ENCODE assay signal across 8 mouse cellular contexts in genomic region chr3:54154844-54155638, GRCm38 (mm10). TPM values are rescaled to one million over a fixed set of nuclear protein-coding genes. Genes with fewer than 3 reads are reported as not detected.
A peak's percentile ranks its signal among the peaks of the same experiment; 100 is the strongest.
DNase-seq lines count a peak whose midpoint lies in the region; ATAC-seq and TF ChIP-seq lines count a peak whose summit lies in the region.
"Had no signal": no experiment of that assay in that cellular context is flagged by ENCODE, and none has a peak within 500 bp of the region (broad histone marks: within the 10 kb centered on the region; RNA-seq: fewer than 3 reads in every experiment).

No protein-coding gene starts in this region.

- no peak overlapping the region for H3K27ac ChIP-seq in lung, postnatal 0 days (ENCODE audit: low read length)
- H3K27ac ChIP-seq in embryonic facial prominence, embryonic 14.5 days (replicated peaks; ENCODE audit: low read depth, low read length), result no peak overlapping the region
- H3K27ac ChIP-seq in hindbrain, embryonic 11.5 days (ENCODE audit: low read depth, low read length), result no peak overlapping the region
- no peak overlapping the region for H3K27ac ChIP-seq in limb, embryonic 14.5 days (replicated peaks; ENCODE audit: low read depth, low read length)

- no peak overlapping the region for H3K9ac ChIP-seq in lung, postnatal 0 days (replicated peaks; ENCODE audit: low read depth)
- 0 out of 2 replicates have a peak overlapping the region, but pooled peaks have one; percentile 47 for H3K9ac ChIP-seq in embryonic facial prominence, embryonic 14.5 days (ENCODE audit: low read depth, low read length)
- no peak overlapping the region; the same call in 1 of the 2 replicates for H3K9ac ChIP-seq in hindbrain, embryonic 11.5 days (ENCODE audit: low read depth, low read length)
- H3K9ac ChIP-seq in limb, embryonic 14.5 days (ENCODE audit: low read depth, low read length, severe bottlenecking), result no peak overlapping the region

- peak; percentile 31 for DNase-seq in lung, postnatal 0 days (ENCODE audit: low spot score)
- no peak for DNase-seq in lung, postnatal 4 days
- peak; percentile 62 for DNase-seq in embryonic facial prominence, embryonic 14.5 days (ENCODE audit: low spot score)
- peak; percentile 71 for DNase-seq in hindbrain, embryonic 11.5 days (ENCODE audit: low spot score)
- peak; percentile 53 for DNase-seq in limb, embryonic 14.5 days (ENCODE audit: low spot score)
- DNase-seq in right cerebral cortex, postnatal 10 days (ENCODE audit: low spot score in 2 of 2), result peak; percentile 74
- no peak for DNase-seq in thymus, postnatal 10 days (ENCODE audit: low spot score in 2 of 2)

- TF ChIP-seq POLR2A in limb, embryonic 14.5 days (IDR thresholded peaks at IDR 0.05; ENCODE audit: borderline replicate concordance, extremely low read depth, insufficient read depth, insufficient read length), result no peak

- H3K4me2 ChIP-seq in lung, postnatal 0 days (replicated peaks; ENCODE audit: low read depth, low read length), result 0 out of 2 replicates have a peak overlapping the region, but pooled peaks have one; percentile 14
- H3K4me2 ChIP-seq in embryonic facial prominence, embryonic 14.5 days (ENCODE audit: low read depth, low read length), result peak overlapping the region; percentile 94
- peak overlapping the region; percentile 97 for H3K4me2 ChIP-seq in hindbrain, embryonic 11.5 days (replicated peaks; ENCODE audit: low read depth, low read length)
- peak overlapping the region; percentile 97 for H3K4me2 ChIP-seq in limb, embryonic 14.5 days (replicated peaks; ENCODE audit: low read depth, low read length, severe bottlenecking)

- WGBS in lung, postnatal 0 days, result 4% methylated on average over 16 of the region's 16 CpGs
- 4% methylated on average over 16 of the region's 16 CpGs for WGBS in embryonic facial prominence, embryonic 14.5 days
- 6% methylated on average over 16 of the region's 16 CpGs for WGBS in hindbrain, embryonic 11.5 days
- 6% methylated on average over 15 of the region's 16 CpGs for WGBS in limb, embryonic 14.5 days

- TF ChIP-seq EP300 in lung, postnatal 0 days (IDR thresholded peaks at IDR 0.05), result no peak

- H3K4me3 ChIP-seq in lung, postnatal 0 days (ENCODE audit: low read depth, low read length), result no peak overlapping the region
- peak overlapping the region; percentile 52 for H3K4me3 ChIP-seq in embryonic facial prominence, embryonic 14.5 days (ENCODE audit: low read depth, low read length)
- peak overlapping the region; percentile 45 for H3K4me3 ChIP-seq in hindbrain, embryonic 11.5 days (ENCODE audit: low read depth, low read length)
- peak overlapping the region; percentile 51 for H3K4me3 ChIP-seq in limb, embryonic 14.5 days (replicated peaks; ENCODE audit: low read length)
- H3K4me3 ChIP-seq: myocyte had no signal

- H3K27me3 ChIP-seq in lung, postnatal 0 days (replicated peaks; ENCODE audit: insufficient read depth, low read length), result peaks cover 15% of the 10 kb centered on the region
- peaks cover 29% of the 10 kb centered on the region for H3K27me3 ChIP-seq in embryonic facial prominence, embryonic 14.5 days (replicated peaks; ENCODE audit: control insufficient read depth, insufficient read depth, low read length)
- peaks cover 12% of the 10 kb centered on the region; the same call in 1 of the 2 replicates for H3K27me3 ChIP-seq in hindbrain, embryonic 11.5 days (ENCODE audit: control insufficient read depth, insufficient read depth, low read length)
- peaks cover 31% of the 10 kb centered on the region for H3K27me3 ChIP-seq in limb, embryonic 14.5 days (ENCODE audit: control insufficient read depth, insufficient read depth, low read length)

- no peaks in the 10 kb centered on the region for H3K9me3 ChIP-seq in lung, postnatal 0 days (ENCODE audit: low read length)
- H3K9me3 ChIP-seq in embryonic facial prominence, embryonic 14.5 days (ENCODE audit: control insufficient read depth, low read length), result no peaks in the 10 kb centered on the region
- no peaks in the 10 kb centered on the region for H3K9me3 ChIP-seq in hindbrain, embryonic 11.5 days (ENCODE audit: control insufficient read depth, low read length)
- H3K9me3 ChIP-seq in limb, embryonic 14.5 days (ENCODE audit: control insufficient read depth, low read length), result no peaks in the 10 kb centered on the region

- peak; percentile 54 for TF ChIP-seq CTCF in lung, postnatal 0 days (IDR thresholded peaks at IDR 0.05)

- H3K4me1 ChIP-seq in lung, postnatal 0 days (ENCODE audit: insufficient read depth, low read depth, low read length), result no peaks in the 10 kb centered on the region; the same call in 1 of the 2 replicates
- H3K4me1 ChIP-seq in embryonic facial prominence, embryonic 14.5 days (ENCODE audit: control insufficient read depth, insufficient read depth, low read length), result peaks cover 14% of the 10 kb centered on the region
- H3K4me1 ChIP-seq in hindbrain, embryonic 11.5 days (replicated peaks; ENCODE audit: control insufficient read depth, insufficient read depth, low read length), result no peaks in the 10 kb centered on the region; the same call in none of the 2 replicates
- H3K4me1 ChIP-seq in limb, embryonic 14.5 days (ENCODE audit: control insufficient read depth, insufficient read depth, low read length), result peaks cover 15% of the 10 kb centered on the region

- no peaks in the 10 kb centered on the region for H3K36me3 ChIP-seq in lung, postnatal 0 days (ENCODE audit: insufficient read depth, low read length)
- no peaks in the 10 kb centered on the region for H3K36me3 ChIP-seq in embryonic facial prominence, embryonic 14.5 days (ENCODE audit: control insufficient read depth, insufficient read depth, low read length)
- no peaks in the 10 kb centered on the region for H3K36me3 ChIP-seq in hindbrain, embryonic 11.5 days (ENCODE audit: control insufficient read depth, insufficient read depth, low read length)
- no peaks in the 10 kb centered on the region for H3K36me3 ChIP-seq in limb, embryonic 14.5 days (ENCODE audit: control insufficient read depth, insufficient read depth, low read length)

- ATAC-seq in lung, postnatal 0 days, result no peak
- ATAC-seq in embryonic facial prominence, embryonic 14.5 days (ENCODE audit: low read depth), result peak; percentile 90
- ATAC-seq in hindbrain, embryonic 11.5 days (ENCODE audit: low FRiP score), result peak; percentile 85
- ATAC-seq in limb, embryonic 14.5 days (ENCODE audit: low FRiP score, low read depth), result peak; percentile 53; the same call in 1 of the 2 replicates

RNA-seq across cellular contexts. Expression of gene Trpc4, which starts 0.8 kb away (rescaled TPM):
- 0.07 and 0.10 TPM in 2 replicates for polyA plus RNA-seq in lung, postnatal 0 days (2015; fragmentation: Nextera tagmentation; extraction: Ambion mirVana)
- 1.4 and 2.0 TPM in 2 replicates for polyA plus RNA-seq in embryonic facial prominence, embryonic 14.5 days (2014; fragmentation: Nextera tagmentation; extraction: Ambion mirVana)
- polyA plus RNA-seq in hindbrain, embryonic 11.5 days (2014; fragmentation: Nextera tagmentation; extraction: Ambion mirVana), result 0.63 and 0.96 TPM in 2 replicates
- 0.90 and 0.97 TPM in 2 replicates for polyA plus RNA-seq in limb, embryonic 14.5 days (2012; rRNA removed)
- 1.7 and 1.8 TPM in 2 replicates for polyA plus RNA-seq in limb, embryonic 14.5 days (2014; fragmentation: Nextera tagmentation; extraction: Ambion mirVana)
- polyA plus RNA-seq: myocyte had no signal

Comparison
In these comparisons a context has a peak if more than half of its experiments do, and no peak if none do; other contexts are left out.
1. DNase-seq: peak in lung, postnatal 0 days (single experiment), embryonic facial prominence, embryonic 14.5 days (single experiment), hindbrain, embryonic 11.5 days (single experiment), limb, embryonic 14.5 days (single experiment) and right cerebral cortex, postnatal 10 days (2 of 2); none in lung, postnatal 4 days (0 of 2) and thymus, postnatal 10 days (0 of 2).
2. H3K4me2 ChIP-seq: peak in every context shown above with its lines; median percentile 97 in hindbrain, embryonic 11.5 days; 97 in limb, embryonic 14.5 days; 94 in embryonic facial prominence, embryonic 14.5 days; 14 in lung, postnatal 0 days.